Mouse (Mus musculus) liver, postnatal 0 days (tissue): Measurements from ENCODE around the gene Tgtp1. TPM values are rescaled to one million over a fixed set of nuclear protein-coding genes. Genes with fewer than 3 reads are reported as not detected.
"Not testable (repeated sequence)": the region's sequence is repeated elsewhere in the genome, so short reads cannot be mapped to it uniquely, and the experiment has no call there.

ENCODE experiments used
- ATAC-seq: fragments of 200-750 bp; cut with Nextera tagmentation; 2 replicates; pipeline ENCODE4 v1.8.0; 2017; ENCODE audit warnings: mild to moderate bottlenecking, moderate library complexity
- DNase-seq: peaks from one replicate; pipeline ENCODE4 v3.0.0-alpha.2; 2016
- H3K27ac ChIP-seq: fragments of 300-500 bp; sonication (generic); 2 replicates; pipeline ENCODE4 v1.5.1; 2014; ENCODE audit warnings: antibody characterized with exemption, moderate library complexity, mild to moderate bottlenecking, low read depth
- H3K27me3 ChIP-seq: fragments of 300-500 bp; sonication (generic); 2 replicates; pipeline ENCODE4 v1.6.1; 2014; ENCODE audit warnings: low read length, control low read depth, mixed read lengths; ENCODE audit not compliant: insufficient read depth
- H3K36me3 ChIP-seq: fragments of 300-500 bp; sonication (generic); replicated peaks from 2 replicates; pipeline ENCODE4 v1.6.1; 2014; ENCODE audit warnings: mild to moderate bottlenecking, control low read depth, low read length, moderate library complexity, mixed read lengths; ENCODE audit not compliant: insufficient read depth
- H3K4me1 ChIP-seq: fragments of 300-500 bp; sonication (generic); 2 replicates; pipeline ENCODE4 v1.6.1; 2014; ENCODE audit warnings: antibody characterized with exemption, mild to moderate bottlenecking, control low read depth; ENCODE audit not compliant: insufficient read depth
- H3K4me2 ChIP-seq: fragments of 300-500 bp; sonication (generic); 2 replicates; pipeline ENCODE4 v1.6.1; 2014; ENCODE audit warnings: low read depth, mild to moderate bottlenecking, low read length, moderate library complexity, mixed read lengths
- H3K4me3 ChIP-seq: fragments of 300-500 bp; sonication (generic); 2 replicates; pipeline ENCODE4 v1.5.1; 2014; ENCODE audit warnings: low read depth, low read length
- H3K9ac ChIP-seq: fragments of 300-500 bp; sonication (generic); replicated peaks from 2 replicates; pipeline ENCODE4 v1.6.1; 2014; ENCODE audit warnings: mild to moderate bottlenecking, moderate library complexity
- H3K9me3 ChIP-seq: fragments of 300-500 bp; sonication (generic); 2 replicates; pipeline ENCODE4 v1.6.1; 2016; ENCODE audit warnings: mild to moderate bottlenecking, control low read depth, low read length, mixed read lengths
- WGBS: fragments of 180-500 bp; shearing (Covaris S2); extraction: QIAGEN DNeasy Blood & Tissue Kit; methylation state at CpG from one replicate; pipeline ENCODE4 v1.1.7; 2014; ENCODE audit not compliant: insufficient replicate concordance; 5-methylcytosine and 5-hydroxymethylcytosine counted together
- polyA plus RNA-seq: library from polyadenylated mRNA; unstranded; fragments of >200 nt; fragmentation: Nextera tagmentation; extraction: Ambion mirVana; gene quantifications from 2 replicates; pipeline ENCODE4 v1.2.1, GENCODE M21; 2015

Tgtp1 gene
- 36.5 and 38.9 TPM in 2 replicates for polyA plus RNA-seq

GRCm38 (mm10) chr11:48994018-48994417, at the start of gene Tgtp1:
Gene Tgtp1, minus strand, starts transcription at chr11:48994172.
- H3K4me3 ChIP-seq, H3K9ac ChIP-seq, ATAC-seq, H3K27ac ChIP-seq, H3K4me2 ChIP-seq, H3K9me3 ChIP-seq, H3K36me3 ChIP-seq, DNase-seq, H3K27me3 ChIP-seq: not testable (repeated sequence)
- WGBS = 44% methylated on average over 2 of the region's 2 CpGs
- peaks cover 11% of the 10 kb centered on the region for H3K4me1 ChIP-seq

GRCm38 (mm10) chr11:49012074-49012473, 18.1 kb upstream of the Tgtp1 start:
- H3K27me3 ChIP-seq, H3K4me1 ChIP-seq, ATAC-seq, H3K9me3 ChIP-seq, H3K4me3 ChIP-seq, H3K36me3 ChIP-seq, H3K27ac ChIP-seq, H3K9ac ChIP-seq, DNase-seq, H3K4me2 ChIP-seq: not testable (repeated sequence)

- H3K4me2 ChIP-seq, DNase-seq, H3K27ac ChIP-seq, H3K4me1 ChIP-seq, H3K27me3 ChIP-seq, H3K36me3 ChIP-seq, H3K9ac ChIP-seq, H3K4me3 ChIP-seq, H3K9me3 ChIP-seq: not testable (repeated sequence)
- peak; percentile 38; the same call in 1 of the 2 replicates for ATAC-seq
- WGBS = 13% methylated on average over 1 of the region's 1 CpGs
Observed at GRCm38 (mm10) chr11:49006785-49007184, 12.8 kb upstream of the Tgtp1 start.

- not testable (repeated sequence) for H3K36me3 ChIP-seq, H3K4me1 ChIP-seq, H3K4me3 ChIP-seq, H3K27me3 ChIP-seq, ATAC-seq, H3K27ac ChIP-seq, H3K9me3 ChIP-seq, H3K4me2 ChIP-seq, DNase-seq, H3K9ac ChIP-seq
- WGBS = 51% methylated on average over 2 of the region's 2 CpGs
Observed at GRCm38 (mm10) chr11:49006317-49006716, 12.3 kb upstream of the Tgtp1 start.

GRCm38 (mm10) chr11:49000411-49000810, 6.4 kb upstream of the Tgtp1 start:
- ATAC-seq, H3K36me3 ChIP-seq, H3K9ac ChIP-seq, H3K9me3 ChIP-seq, H3K4me3 ChIP-seq, DNase-seq, H3K27ac ChIP-seq, H3K4me1 ChIP-seq, H3K27me3 ChIP-seq, H3K4me2 ChIP-seq: not testable (repeated sequence)
- 17% methylated on average over 1 of the region's 1 CpGs for WGBS

- not testable (repeated sequence) for H3K27me3 ChIP-seq, DNase-seq, H3K27ac ChIP-seq, ATAC-seq, H3K4me3 ChIP-seq, H3K9me3 ChIP-seq, H3K9ac ChIP-seq, H3K4me2 ChIP-seq, H3K36me3 ChIP-seq
- WGBS = 59% methylated on average over 10 of the region's 10 CpGs
- H3K4me1 ChIP-seq = peaks cover 11% of the 10 kb centered on the region
Observed at GRCm38 (mm10) chr11:48993296-48993695, 676 bp downstream of the Tgtp1 start.

- H3K27me3 ChIP-seq, DNase-seq, H3K9ac ChIP-seq, H3K4me2 ChIP-seq, H3K9me3 ChIP-seq, H3K4me3 ChIP-seq, H3K36me3 ChIP-seq: not testable (repeated sequence)
- H3K4me1 ChIP-seq = peaks cover 11% of the 10 kb centered on the region
- 48% methylated on average over 4 of the region's 4 CpGs for WGBS
- H3K27ac ChIP-seq = peak within 1 kb of the TSS; percentile 44; the same call in 1 of the 2 replicates
- peak; percentile 51 for ATAC-seq
Observed at GRCm38 (mm10) chr11:48991740-48992520, 2.0 kb downstream of the Tgtp1 start, which contains the start of gene Gm12185. Gene Gm12185, minus strand, starts transcription at chr11:48992226.

- H3K36me3 ChIP-seq, H3K4me3 ChIP-seq, H3K9ac ChIP-seq, H3K9me3 ChIP-seq, H3K27ac ChIP-seq, DNase-seq, H3K27me3 ChIP-seq: not testable (repeated sequence)
- WGBS = 76% methylated on average over 2 of the region's 2 CpGs
- peaks cover 11% of the 10 kb centered on the region for H3K4me1 ChIP-seq
- ATAC-seq = peak; percentile 46
- H3K4me2 ChIP-seq = peak overlapping the region; percentile 26; the same call in 1 of the 2 replicates
Observed at GRCm38 (mm10) chr11:48989981-48990380, 4.0 kb downstream of the Tgtp1 start.

GRCm38 (mm10) chr11:48988219-48988618, 5.8 kb downstream of the Tgtp1 start:
- not testable (repeated sequence) for H3K9me3 ChIP-seq, H3K4me1 ChIP-seq, H3K27me3 ChIP-seq, ATAC-seq, H3K4me2 ChIP-seq, H3K4me3 ChIP-seq, DNase-seq, H3K9ac ChIP-seq, H3K27ac ChIP-seq, H3K36me3 ChIP-seq
- WGBS = 50% methylated on average over 2 of the region's 3 CpGs

GRCm38 (mm10) chr11:48982848-48983247, 11.1 kb downstream of the Tgtp1 start:
- DNase-seq, H3K27ac ChIP-seq, H3K36me3 ChIP-seq, ATAC-seq, H3K27me3 ChIP-seq, H3K4me3 ChIP-seq, H3K4me2 ChIP-seq, H3K9ac ChIP-seq, H3K4me1 ChIP-seq, H3K9me3 ChIP-seq: not testable (repeated sequence)
- no CpG with 5 or more reads among the region's 3 CpGs for WGBS
